Mouse (Mus musculus) limb, embryonic 11.5 days (tissue): ENCODE measurements at regions not wholly inside any gene's neighbourhood (a gene's known extent, or its start where the extent isn't known, plus 50 kb on each side); places are given as distances from the start of the nearest gene placed in this dataset.
A peak's percentile ranks its signal among the peaks of the same experiment; 100 is the strongest.

Source experiments
- ATAC-seq: fragments of 200-750 bp; cut with Nextera tagmentation; 2 replicates; pipeline ENCODE4 v1.8.0; 2017; ENCODE audit warnings: low read depth; ENCODE audit not compliant: insufficient number of reproducible peaks, low FRiP score, low TSS enrichment
- DNase-seq: peaks from one replicate; pipeline ENCODE4 v3.0.0-alpha.2; 2015; ENCODE audit warnings: low spot score
- H3K27ac ChIP-seq: fragments of 300-500 bp; sonication (generic); replicated peaks from 2 replicates; pipeline ENCODE4 v1.5.1; 2014; ENCODE audit warnings: low read depth, mild to moderate bottlenecking, low read length
- H3K27me3 ChIP-seq: fragments of 300-500 bp; sonication (generic); 2 replicates; pipeline ENCODE4 v1.6.1; 2014; ENCODE audit warnings: mild to moderate bottlenecking, low read length, mixed read lengths; ENCODE audit not compliant: control insufficient read depth, insufficient read depth
- H3K36me3 ChIP-seq: fragments of 300-500 bp; sonication (generic); 2 replicates; pipeline ENCODE4 v1.6.1; 2014; ENCODE audit warnings: mild to moderate bottlenecking, low read length, moderate library complexity, mixed read lengths; ENCODE audit not compliant: control insufficient read depth, insufficient read depth
- H3K4me1 ChIP-seq: fragments of 300-500 bp; sonication (generic); 2 replicates; pipeline ENCODE4 v1.6.1; 2014; ENCODE audit warnings: low read length, mixed read lengths; ENCODE audit not compliant: control insufficient read depth, insufficient read depth
- H3K4me2 ChIP-seq: fragments of 300-500 bp; sonication (generic); 2 replicates; pipeline ENCODE4 v1.6.1; 2014; ENCODE audit warnings: low read depth, mild to moderate bottlenecking, moderate library complexity; ENCODE audit not compliant: severe bottlenecking
- H3K4me3 ChIP-seq: fragments of 300-500 bp; sonication (generic); 2 replicates; pipeline ENCODE4 v1.5.1; 2014; ENCODE audit warnings: low read depth, low read length
- H3K9ac ChIP-seq: fragments of 300-500 bp; sonication (generic); 2 replicates; pipeline ENCODE4 v1.6.1; 2014; ENCODE audit warnings: mild to moderate bottlenecking, low read length
- H3K9me3 ChIP-seq: fragments of 300-500 bp; sonication (generic); 2 replicates; pipeline ENCODE4 v1.6.1; 2016; ENCODE audit warnings: low read length; ENCODE audit not compliant: control insufficient read depth
- WGBS: fragments of 180-500 bp; shearing (Covaris S2); extraction: QIAGEN DNeasy Blood & Tissue Kit; methylation state at CpG from one replicate; pipeline ENCODE4 v1.1.7; 2014; 5-methylcytosine and 5-hydroxymethylcytosine counted together

GRCm38 (mm10) chr12:27500516-27500915 is 158.1 kb upstream of the Sox11 start:
- no peak for ATAC-seq
- no peak for DNase-seq
- Histone ChIP-seq H3K27me3 (no peaks in the 10 kb centered on the region), H3K27ac (no peak overlapping the region), H3K4me1 (peaks cover 10% of the 10 kb centered on the region), H3K9me3 (no peaks in the 10 kb centered on the region), H3K4me3 (no peak overlapping the region), H3K9ac (no peak overlapping the region), H3K36me3 (no peaks in the 10 kb centered on the region), H3K4me2 (no peak overlapping the region)
- 13% methylated on average over 5 of the region's 5 CpGs for WGBS

DNA sequence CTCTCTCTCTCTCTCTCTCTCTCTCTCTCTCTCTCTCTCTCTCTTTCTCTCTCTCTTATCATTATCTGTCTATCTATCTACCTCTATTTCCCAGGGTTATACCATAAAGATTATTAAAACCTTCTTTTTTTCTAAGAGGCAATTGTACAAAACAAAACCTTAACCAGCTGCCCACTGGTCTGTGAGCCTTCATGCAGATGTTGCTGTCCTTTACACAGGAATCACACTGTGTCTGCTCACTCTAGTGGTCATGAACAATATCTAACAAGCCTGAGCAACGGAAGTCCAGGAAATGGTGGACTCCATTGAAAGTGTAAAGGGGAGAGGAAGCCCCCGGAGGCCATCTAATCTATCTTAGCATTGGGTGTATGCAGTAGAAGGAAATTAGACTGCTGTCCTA is 156.9 kb upstream of the Sox11 start:
- no peak overlapping the region for H3K4me3 ChIP-seq
- no peak for DNase-seq
- peaks cover 10% of the 10 kb centered on the region for H3K4me1 ChIP-seq

DNA sequence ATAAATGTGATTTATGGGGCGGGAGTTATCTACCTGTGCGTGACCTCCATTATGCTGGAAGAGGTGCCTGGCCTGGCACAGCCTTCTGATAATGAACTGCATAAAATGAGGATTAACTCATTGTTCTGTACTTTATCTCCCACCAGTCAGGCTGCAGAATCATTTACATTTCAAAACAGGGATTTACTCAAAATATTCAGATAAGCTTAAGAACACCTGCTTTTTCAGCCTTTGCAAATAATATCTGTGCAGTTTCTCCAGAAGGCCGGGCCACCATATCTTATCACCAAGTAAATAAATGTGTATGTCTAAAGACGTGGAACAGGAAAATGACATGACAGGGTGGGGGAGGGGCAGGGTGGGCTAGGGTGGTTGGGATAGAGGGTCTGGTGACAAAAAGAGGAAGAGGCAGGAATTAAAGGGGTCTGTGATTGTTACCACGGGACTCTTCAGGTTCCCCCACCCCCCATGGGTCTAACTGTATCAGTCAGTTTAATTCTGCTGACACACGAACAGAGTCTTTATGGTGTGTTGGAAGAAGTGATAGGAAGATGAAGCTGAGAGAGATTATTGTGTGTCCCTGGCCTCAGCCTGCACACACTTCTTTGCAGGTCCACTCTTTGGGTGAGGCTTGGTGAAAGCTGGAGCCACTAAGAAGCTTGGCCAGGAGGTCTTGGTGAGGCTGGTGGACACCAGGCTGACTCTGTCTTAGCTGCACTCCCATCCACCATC is 154.6 kb upstream of the Sox11 start:
- H3K4me1 ChIP-seq, result peaks cover 10% of the 10 kb centered on the region
- no peaks in the 10 kb centered on the region for H3K36me3 ChIP-seq
- no peaks in the 10 kb centered on the region for H3K9me3 ChIP-seq
- no peak for ATAC-seq
- no peak overlapping the region for H3K27ac ChIP-seq
- no peaks in the 10 kb centered on the region for H3K27me3 ChIP-seq
- no peak overlapping the region for H3K4me3 ChIP-seq
- H3K9ac ChIP-seq, result no peak overlapping the region
- no peak for DNase-seq
- 58% methylated on average over 6 of the region's 6 CpGs for WGBS
- no peak overlapping the region for H3K4me2 ChIP-seq

More for the DNA sequence above, 156.9 kb upstream of the Sox11 start:
- Histone ChIP-seq H3K36me3 (no peaks in the 10 kb centered on the region), H3K9ac (no peak overlapping the region), H3K27me3 (no peaks in the 10 kb centered on the region), H3K9me3 (no peaks in the 10 kb centered on the region), H3K4me2 (no peak overlapping the region), H3K27ac (no peak overlapping the region)
- ATAC-seq, result no peak
- 74% methylated on average over 2 of the region's 2 CpGs for WGBS

DNA sequence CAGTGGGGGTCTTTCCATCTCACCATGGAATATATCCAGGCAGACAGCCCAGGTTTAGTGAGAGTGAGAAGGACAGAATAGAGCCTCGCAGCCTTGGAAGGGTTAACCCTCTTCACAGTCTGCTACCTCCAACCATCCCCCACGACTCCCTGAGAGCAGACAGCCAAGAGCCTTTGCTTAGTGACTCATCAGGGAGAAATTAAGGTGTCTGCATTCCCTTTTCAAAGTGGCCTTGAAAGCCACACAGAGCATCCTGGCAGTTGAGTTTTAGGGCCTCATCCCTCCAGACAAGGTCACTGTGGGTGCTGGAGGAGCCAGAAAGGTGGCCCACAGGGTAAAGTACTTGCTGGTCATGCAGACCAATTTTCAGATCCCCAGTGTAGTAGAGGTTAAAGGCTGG is 149.9 kb upstream of the Sox11 start:
- ATAC-seq (no peak), DNase-seq (no peak)
- Histone ChIP-seq H3K4me2 (no peak overlapping the region), H3K9ac (no peak overlapping the region), H3K27ac (no peak overlapping the region), H3K9me3 (no peaks in the 10 kb centered on the region), H3K27me3 (no peaks in the 10 kb centered on the region), H3K4me3 (no peak overlapping the region), H3K4me1 (peaks cover 3% of the 10 kb centered on the region; the same call in 1 of the 2 replicates), H3K36me3 (no peaks in the 10 kb centered on the region)
- WGBS, result 20% methylated on average over 2 of the region's 2 CpGs

- Histone ChIP-seq H3K9ac (no peak overlapping the region), H3K27ac (no peak overlapping the region), H3K9me3 (no peaks in the 10 kb centered on the region), H3K4me3 (no peak overlapping the region), H3K27me3 (no peaks in the 10 kb centered on the region), H3K36me3 (no peaks in the 10 kb centered on the region), H3K4me1 (no peaks in the 10 kb centered on the region), H3K4me2 (no peak overlapping the region)
- no peak for DNase-seq
- no peak for ATAC-seq
Measured at GRCm38 (mm10) chr12:27481230-27481629, 138.9 kb upstream of the Sox11 start.

DNA sequence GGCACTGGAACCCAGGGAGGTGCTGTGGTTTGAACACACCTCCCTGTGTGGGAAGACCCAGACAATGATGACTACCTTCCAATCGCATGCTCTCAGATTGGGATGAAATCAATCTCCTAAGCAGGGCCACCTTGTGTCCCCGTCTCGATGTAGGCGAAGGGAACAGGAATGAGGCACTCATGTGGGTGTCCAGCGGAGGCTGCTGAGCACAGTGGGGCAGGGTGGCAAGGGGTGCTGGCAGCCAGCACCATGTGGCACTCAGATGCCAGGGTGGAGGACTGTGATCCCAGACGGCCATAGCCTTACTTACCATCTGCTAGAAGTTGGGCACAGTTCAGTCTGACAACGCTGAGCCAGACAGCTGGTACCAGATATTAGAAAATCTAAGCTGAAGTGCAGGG is 137.2 kb upstream of the Sox11 start:
- Histone ChIP-seq H3K4me2 (no peak overlapping the region), H3K4me1 (0 out of 2 replicates have a peak, but pooled peaks cover 2% of the 10 kb centered on the region), H3K4me3 (no peak overlapping the region), H3K9ac (no peak overlapping the region), H3K27ac (no peak overlapping the region), H3K36me3 (no peaks in the 10 kb centered on the region), H3K9me3 (no peaks in the 10 kb centered on the region), H3K27me3 (no peaks in the 10 kb centered on the region)
- DNase-seq (no peak), ATAC-seq (no peak)
- 90% methylated on average over 7 of the region's 7 CpGs for WGBS

DNA sequence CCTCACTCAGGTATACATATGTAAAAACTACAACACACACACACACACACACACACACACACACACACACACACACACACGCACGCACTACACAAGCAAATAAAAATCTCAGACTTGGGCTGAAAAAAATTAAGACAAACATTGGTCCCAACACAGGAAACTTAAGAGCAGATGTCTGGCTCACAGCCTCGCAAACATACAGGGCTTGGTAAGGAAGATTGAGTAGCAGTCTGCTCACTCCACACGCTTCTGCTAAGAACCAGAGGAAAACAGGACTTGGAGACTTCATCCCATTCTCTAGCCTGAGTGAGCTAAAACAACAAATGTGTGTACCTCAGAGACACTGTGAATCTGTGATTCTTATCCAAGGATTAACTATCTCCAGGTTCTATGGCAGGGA is 132.3 kb upstream of the Sox11 start:
- Histone ChIP-seq H3K4me1 (peaks cover 24% of the 10 kb centered on the region), H3K9ac (no peak overlapping the region), H3K27me3 (no peaks in the 10 kb centered on the region), H3K27ac (0 out of 2 replicates have a peak overlapping the region, but pooled peaks have one; percentile 5), H3K9me3 (no peaks in the 10 kb centered on the region), H3K4me2 (no peak overlapping the region), H3K36me3 (no peaks in the 10 kb centered on the region), H3K4me3 (no peak overlapping the region)
- no peak for DNase-seq
- no peak for ATAC-seq
- 68% methylated on average over 4 of the region's 4 CpGs for WGBS

DNA sequence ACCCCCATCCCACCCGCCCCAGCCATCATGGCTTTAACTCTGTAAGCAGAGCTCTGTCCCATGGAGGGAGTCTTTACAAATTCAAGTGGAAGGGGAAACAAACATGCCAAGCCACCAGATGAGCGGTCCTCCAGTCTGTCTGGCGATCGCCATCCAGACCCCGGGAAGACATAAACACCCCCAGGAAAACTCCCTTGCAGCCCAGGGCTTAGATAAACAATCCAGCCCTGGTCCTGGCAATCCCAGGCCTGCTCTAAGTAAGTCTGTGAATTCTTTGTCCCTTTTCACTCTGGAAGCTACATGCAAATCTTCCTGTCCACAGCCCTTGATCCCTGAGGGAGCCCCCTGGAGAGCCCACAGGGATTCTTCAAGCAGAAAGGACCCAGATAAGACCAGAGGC is 129.2 kb upstream of the Sox11 start:
- 23% methylated on average over 5 of the region's 5 CpGs for WGBS
- no peaks in the 10 kb centered on the region for H3K36me3 ChIP-seq
- peak overlapping the region; percentile 66 for H3K27ac ChIP-seq
- H3K9me3 ChIP-seq, result no peaks in the 10 kb centered on the region
- ATAC-seq, result no peak
- peak; percentile 38 for DNase-seq
- no peak overlapping the region for H3K4me2 ChIP-seq
- H3K4me3 ChIP-seq, result no peak overlapping the region
- H3K27me3 ChIP-seq, result no peaks in the 10 kb centered on the region
- H3K4me1 ChIP-seq, result peaks cover 31% of the 10 kb centered on the region
- peak overlapping the region; percentile 36; the same call in 1 of the 2 replicates for H3K9ac ChIP-seq

- Histone ChIP-seq H3K27ac (peak overlapping the region; percentile 83), H3K4me3 (no peak overlapping the region), H3K36me3 (no peaks in the 10 kb centered on the region), H3K27me3 (no peaks in the 10 kb centered on the region), H3K9me3 (no peaks in the 10 kb centered on the region), H3K4me2 (no peak overlapping the region), H3K4me1 (peaks cover 41% of the 10 kb centered on the region), H3K9ac (no peak overlapping the region)
- ATAC-seq, result peak; percentile 74
- peak; percentile 63 for DNase-seq
Measured at GRCm38 (mm10) chr12:27470346-27470745, 128.0 kb upstream of the Sox11 start.
